Mouse (Mus musculus): ENCODE measurements around the gene Tmem168.

Gene Tmem168

GRCm38 (mm10) chr6:13607621-13608493 is at the start of gene Tmem168:
Gene Tmem168 (minus strand): TSS chr6:13608100.
- peak; percentile 86 for DNase-seq (ENCODE audit: low read depth, low spot score)

GRCm38 (mm10) chr6:13654081-13654480 is 46.2 kb upstream of the Tmem168 start:
- no peak for DNase-seq (ENCODE audit: low read depth, low spot score)

GRCm38 (mm10) chr6:13652284-13652683 is 44.4 kb upstream of the Tmem168 start:
- DNase-seq (ENCODE audit: low read depth, low spot score): no peak

GRCm38 (mm10) chr6:13650854-13651253 is 43.0 kb upstream of the Tmem168 start:
- no peak for DNase-seq (ENCODE audit: low read depth, low spot score)

- DNase-seq (ENCODE audit: low read depth, low spot score): no peak
Observed at GRCm38 (mm10) chr6:13648305-13648704, 40.4 kb upstream of the Tmem168 start.

GRCm38 (mm10) chr6:13636582-13636989 is 28.7 kb upstream of the Tmem168 start:
- DNase-seq (ENCODE audit: low read depth, low spot score): no peak

GRCm38 (mm10) chr6:13632571-13632970 is 24.7 kb upstream of the Tmem168 start:
- DNase-seq (ENCODE audit: low read depth, low spot score): no peak

- no peak for DNase-seq (ENCODE audit: low read depth, low spot score)
Observed at GRCm38 (mm10) chr6:13630607-13631006, 22.7 kb upstream of the Tmem168 start.

- DNase-seq (ENCODE audit: low read depth, low spot score): no peak
Observed at GRCm38 (mm10) chr6:13619618-13620017, 11.7 kb upstream of the Tmem168 start.

- no peak for DNase-seq (ENCODE audit: low read depth, low spot score)
Observed at GRCm38 (mm10) chr6:13617110-13617509, 9.2 kb upstream of the Tmem168 start.

GRCm38 (mm10) chr6:13614568-13614967 is 6.7 kb upstream of the Tmem168 start:
- no peak for DNase-seq (ENCODE audit: low read depth, low spot score)

GRCm38 (mm10) chr6:13613671-13614070 is 5.8 kb upstream of the Tmem168 start:
- no peak for DNase-seq (ENCODE audit: low read depth, low spot score)

GRCm38 (mm10) chr6:13610869-13611268 is 3.0 kb upstream of the Tmem168 start:
- DNase-seq (ENCODE audit: low read depth, low spot score): no peak

- DNase-seq (ENCODE audit: low read depth, low spot score): no peak
Observed at GRCm38 (mm10) chr6:13609353-13610140, 1.6 kb upstream of the Tmem168 start.

- DNase-seq (ENCODE audit: low read depth, low spot score): no peak
Observed at GRCm38 (mm10) chr6:13606921-13607620, 829 bp downstream of the Tmem168 start.

GRCm38 (mm10) chr6:13606394-13606793 is 1.5 kb downstream of the Tmem168 start:
- no peak for DNase-seq (ENCODE audit: low read depth, low spot score)

- no peak for DNase-seq (ENCODE audit: low read depth, low spot score)
Observed at GRCm38 (mm10) chr6:13603134-13603533, 4.8 kb downstream of the Tmem168 start.

- DNase-seq (ENCODE audit: low read depth, low spot score): no peak
Observed at GRCm38 (mm10) chr6:13601587-13601986, 6.3 kb downstream of the Tmem168 start.

GRCm38 (mm10) chr6:13598239-13598923 is 9.5 kb downstream of the Tmem168 start:
- DNase-seq (ENCODE audit: low read depth, low spot score): no peak

- no peak for DNase-seq (ENCODE audit: low read depth, low spot score)
Observed at GRCm38 (mm10) chr6:13592729-13593345, 15.1 kb downstream of the Tmem168 start.

- DNase-seq (ENCODE audit: low read depth, low spot score): no peak
Observed at GRCm38 (mm10) chr6:13586560-13586959, 21.3 kb downstream of the Tmem168 start.

Measured in retina, postnatal 7 days (tissue).